Mouse (Mus musculus) ES-E14 (cell line): Measurements from ENCODE around the gene Uts2b. TPM values are rescaled to one million over a fixed set of nuclear protein-coding genes. Genes with fewer than 3 reads are reported as not detected.

ENCODE experiments used
- DNase-seq: peaks from one replicate; pipeline ENCODE4 v3.0.0-alpha.2; 2013; ENCODE audit warnings: low read depth, low spot score
- H3K27ac ChIP-seq: 2 replicates; pipeline ENCODE4 v1.5.1; 2012; ENCODE audit warnings: low read depth, mild to moderate bottlenecking, low read length, moderate library complexity, mixed read lengths; ENCODE audit not compliant: poor library complexity, insufficient read depth, severe bottlenecking
- H3K36me3 ChIP-seq: 2 replicates; pipeline ENCODE4 v1.6.1; 2012; ENCODE audit warnings: mild to moderate bottlenecking, low read length, moderate library complexity, mixed read lengths; ENCODE audit not compliant: control insufficient read depth, poor library complexity, insufficient read depth, severe bottlenecking
- H3K4me1 ChIP-seq, 2 experiments: fragments of 150-350 bp in 1 of 2; sonication (generic) in 1 of 2; 2 replicates each; pipeline ENCODE4 v1.6.1; 2012; ENCODE audit warnings: low read length in 2 of 2, mild to moderate bottlenecking in 1 of 2, mixed read lengths in 1 of 2; ENCODE audit not compliant: control insufficient read depth in 2 of 2, insufficient read depth in 2 of 2, poor library complexity in 1 of 2
- H3K4me3 ChIP-seq, 2 experiments: fragments of 150-350 bp in 1 of 2; sonication (generic) in 1 of 2; 2 replicates each; pipeline ENCODE4 v1.5.1; 2012; ENCODE audit warnings: low read length in 2 of 2, low read depth in 1 of 2, mild to moderate bottlenecking in 1 of 2, mixed read lengths in 1 of 2; ENCODE audit not compliant: insufficient read depth in 1 of 2, poor library complexity in 1 of 2, severe bottlenecking in 1 of 2
- H3K9ac ChIP-seq: 2 replicates; pipeline ENCODE4 v1.6.1; 2012; ENCODE audit warnings: low read depth, mild to moderate bottlenecking, low read length, mixed read lengths; ENCODE audit not compliant: poor library complexity, insufficient read depth, severe bottlenecking
- H3K9me3 ChIP-seq: fragments of 150-350 bp; sonication (generic); 2 replicates; pipeline ENCODE4 v1.6.1; 2012; ENCODE audit warnings: low read depth, mild to moderate bottlenecking, low read length; ENCODE audit not compliant: control insufficient read depth, insufficient read depth
- CHD2 ChIP-seq: IDR thresholded peaks from 2 replicates; pipeline ENCODE4 v1.6.1; 2014; ENCODE audit warnings: mild to moderate bottlenecking, low read depth, low read length, inconsistent platforms
- HCFC1 ChIP-seq: IDR thresholded peaks from 2 replicates; pipeline ENCODE4 v1.6.1; 2012; ENCODE audit warnings: low read length, inconsistent platforms, borderline replicate concordance; ENCODE audit not compliant: insufficient read depth
- MAFK ChIP-seq: IDR thresholded peaks from 2 replicates; pipeline ENCODE4 v1.6.1; 2014; ENCODE audit warnings: mild to moderate bottlenecking, low read depth, low read length, inconsistent platforms; ENCODE audit not compliant: insufficient read depth
- ZC3H11A ChIP-seq: IDR thresholded peaks from 2 replicates; pipeline ENCODE4 v1.6.1; 2012; ENCODE audit warnings: low read depth, mild to moderate bottlenecking, inconsistent platforms, low read length, borderline replicate concordance
- ZNF384 ChIP-seq: IDR thresholded peaks from 2 replicates; pipeline ENCODE4 v1.6.1; 2012; ENCODE audit warnings: low read depth, low read length, inconsistent platforms
- in situ Hi-C, 2 experiments: fragments of 600-800 bp; cut with MboI; formaldehyde crosslinking; loops; one replicate each; pipeline ENCODE4 v1.15.1; 2025; ENCODE audit warnings: low sequenced_read_pairs in 2 of 2, inconsistent platforms in 1 of 2; ENCODE audit not compliant: unreplicated experiment in 2 of 2
- total RNA-seq: library from RNA; depleted of rRNA; stranded (reverse); fragments of 300-350 nt; gene quantifications from 2 replicates; pipeline ENCODE4 v1.2.3, GENCODE M21; 2012

Uts2b gene
- total RNA-seq, 1 experiment = 0.76 TPM

- no peak overlapping the region for H3K4me3 ChIP-seq
- no peaks in the 10 kb centered on the region for H3K36me3 ChIP-seq
- in situ Hi-C loops = no loop called here
- DNase-seq = no peak
- H3K9me3 ChIP-seq = no peaks in the 10 kb centered on the region
- no peak overlapping the region for H3K27ac ChIP-seq
- H3K4me1 ChIP-seq = no peaks in the 10 kb centered on the region
- TF ChIP-seq ZNF384 (no peak), HCFC1 (no peak), ZC3H11A (no peak), CHD2 (no peak), MAFK (no peak)
- H3K9ac ChIP-seq = no peak overlapping the region
Observed at GRCm38 (mm10) chr16:27399719-27400253, 29.7 kb upstream of the Uts2b start.

GRCm38 (mm10) chr16:27399026-27399718, 29.1 kb upstream of the Uts2b start:
- TF ChIP-seq ZNF384 = no peak
- no peak for TF ChIP-seq MAFK
- no peak for TF ChIP-seq CHD2
- TF ChIP-seq HCFC1 = no peak
- TF ChIP-seq ZC3H11A = no peak
- Histone ChIP-seq H3K9ac (no peak overlapping the region), H3K27ac (no peak overlapping the region), H3K4me1 (no peaks in the 10 kb centered on the region), H3K4me3 (no peak overlapping the region), H3K36me3 (no peaks in the 10 kb centered on the region), H3K9me3 (no peaks in the 10 kb centered on the region)
- in situ Hi-C loops = no loop called here
- DNase-seq = no peak

GRCm38 (mm10) chr16:27396951-27397350, 26.9 kb upstream of the Uts2b start:
- DNase-seq = no peak
- no peak overlapping the region for H3K27ac ChIP-seq
- H3K4me1 ChIP-seq = no peaks in the 10 kb centered on the region
- no peaks in the 10 kb centered on the region for H3K9me3 ChIP-seq
- TF ChIP-seq MAFK (no peak), ZNF384 (no peak), HCFC1 (no peak), ZC3H11A (no peak), CHD2 (no peak)
- no peak overlapping the region for H3K9ac ChIP-seq
- no peak overlapping the region for H3K4me3 ChIP-seq
- in situ Hi-C loops = no loop called here
- no peaks in the 10 kb centered on the region for H3K36me3 ChIP-seq

- Histone ChIP-seq H3K4me3 (no peak overlapping the region), H3K9me3 (no peaks in the 10 kb centered on the region), H3K9ac (no peak overlapping the region), H3K4me1 (no peaks in the 10 kb centered on the region), H3K27ac (no peak overlapping the region), H3K36me3 (no peaks in the 10 kb centered on the region)
- DNase-seq = no peak
- TF ChIP-seq ZC3H11A (no peak), HCFC1 (no peak), MAFK (no peak), CHD2 (no peak), ZNF384 (no peak)
- in situ Hi-C loops = no loop called here
Observed at GRCm38 (mm10) chr16:27395251-27396037, 25.4 kb upstream of the Uts2b start.
